Mouse (Mus musculus) lung, postnatal 36 days (tissue): ENCODE measurements around the gene Ric1.

Experiments
- DNase-seq: peaks from one replicate; pipeline ENCODE4 v3.0.0; 2022; ENCODE audit warnings: mixed read lengths

Ric1 gene

GRCm38 (mm10) chr19:29521637-29522435 lies at the start of gene Ric1:
TSS of gene Ric1 (plus strand) at chr19:29522282.
- peak; percentile 87 for DNase-seq

GRCm38 (mm10) chr19:29472424-29472823 lies 49.7 kb upstream of the Ric1 start:
- no peak for DNase-seq

GRCm38 (mm10) chr19:29472946-29473345 lies 49.1 kb upstream of the Ric1 start:
- no peak for DNase-seq

GRCm38 (mm10) chr19:29474803-29475202 lies 47.3 kb upstream of the Ric1 start:
- no peak for DNase-seq

GRCm38 (mm10) chr19:29475210-29475620 lies 46.9 kb upstream of the Ric1 start:
- no peak for DNase-seq

- no peak for DNase-seq
Observed at GRCm38 (mm10) chr19:29478598-29478997, 43.5 kb upstream of the Ric1 start.

- no peak for DNase-seq
Observed at GRCm38 (mm10) chr19:29481578-29481977, 40.5 kb upstream of the Ric1 start.

GRCm38 (mm10) chr19:29482148-29482547 lies 39.9 kb upstream of the Ric1 start:
- DNase-seq = no peak

GRCm38 (mm10) chr19:29482637-29483036 lies 39.4 kb upstream of the Ric1 start:
- DNase-seq = no peak

- DNase-seq = no peak
Observed at GRCm38 (mm10) chr19:29483386-29483785, 38.7 kb upstream of the Ric1 start.

- DNase-seq = no peak
Observed at GRCm38 (mm10) chr19:29484537-29484936, 37.5 kb upstream of the Ric1 start.

- no peak for DNase-seq
Observed at GRCm38 (mm10) chr19:29485257-29485948, 36.7 kb upstream of the Ric1 start.

- peak; percentile 70 for DNase-seq
Observed at GRCm38 (mm10) chr19:29486545-29487206, 35.4 kb upstream of the Ric1 start.

GRCm38 (mm10) chr19:29487326-29488072 lies 34.6 kb upstream of the Ric1 start:
- DNase-seq = no peak

GRCm38 (mm10) chr19:29488073-29488390 lies 34.0 kb upstream of the Ric1 start:
- no peak for DNase-seq

- DNase-seq = no peak
Observed at GRCm38 (mm10) chr19:29488420-29488819, 33.7 kb upstream of the Ric1 start.

- DNase-seq = no peak
Observed at GRCm38 (mm10) chr19:29489785-29490284, 32.2 kb upstream of the Ric1 start.

- no peak for DNase-seq
Observed at GRCm38 (mm10) chr19:29491467-29491866, 30.6 kb upstream of the Ric1 start.

GRCm38 (mm10) chr19:29494454-29494853 lies 27.6 kb upstream of the Ric1 start:
- no peak for DNase-seq

GRCm38 (mm10) chr19:29496001-29496597 lies 26.0 kb upstream of the Ric1 start:
- DNase-seq = no peak

- DNase-seq = no peak
Observed at GRCm38 (mm10) chr19:29496786-29497557, 25.1 kb upstream of the Ric1 start.

GRCm38 (mm10) chr19:29497874-29498273 lies 24.2 kb upstream of the Ric1 start:
- no peak for DNase-seq
